Mouse (Mus musculus) skeletal muscle tissue, adult 2 months (tissue): ENCODE measurements around the gene Zbtb4.
A peak's percentile ranks its signal among the peaks of the same experiment; 100 is the strongest.

Source experiments
- DNase-seq: peaks from one replicate; pipeline ENCODE4 v3.0.0-alpha.2; 2012; ENCODE audit warnings: low read depth, low spot score

Zbtb4 gene

GRCm38 (mm10) chr11:69800392-69801197 lies 34.9 kb downstream of the Zbtb4 start:
- no peak for DNase-seq

- no peak for DNase-seq
These were observed 35.8 kb downstream of the Zbtb4 start, which contains the start of gene Fgf11 for GRCm38 (mm10) chr11:69801379-69801977. TSS of gene Fgf11 (minus strand) at chr11:69801857.

GRCm38 (mm10) chr11:69802648-69803105 lies 37.0 kb downstream of the Zbtb4 start:
- peak; percentile 53 for DNase-seq

- no peak for DNase-seq
These were observed 37.6 kb downstream of the Zbtb4 start for GRCm38 (mm10) chr11:69803328-69803727.

- peak; percentile 62 for DNase-seq
These were observed 38.3 kb downstream of the Zbtb4 start for GRCm38 (mm10) chr11:69803786-69804651.

- no peak for DNase-seq
These were observed 38.9 kb downstream of the Zbtb4 start for GRCm38 (mm10) chr11:69804652-69804940.

- DNase-seq: no peak
These were observed 39.5 kb downstream of the Zbtb4 start, which contains the start of gene Tmem102 for GRCm38 (mm10) chr11:69804972-69805909. TSS of gene Tmem102 (minus strand) at chr11:69805624.

GRCm38 (mm10) chr11:69806378-69806777 lies 40.7 kb downstream of the Zbtb4 start:
- DNase-seq: no peak

GRCm38 (mm10) chr11:69807641-69808040 lies 41.9 kb downstream of the Zbtb4 start:
- DNase-seq: no peak

GRCm38 (mm10) chr11:69810280-69810679 lies 44.6 kb downstream of the Zbtb4 start:
- DNase-seq: no peak

GRCm38 (mm10) chr11:69815155-69815554 lies 49.4 kb downstream of the Zbtb4 start, which contains the start of gene Gm39566:
TSS of gene Gm39566 (minus strand) at chr11:69815298.
- no peak for DNase-seq

GRCm38 (mm10) chr11:69816520-69816919 lies 50.8 kb downstream of the Zbtb4 start:
- no peak for DNase-seq

GRCm38 (mm10) chr11:69818365-69818764 lies 52.7 kb downstream of the Zbtb4 start, which contains the start of gene Spem2:
TSS of gene Spem2 (minus strand) at chr11:69818465.
- DNase-seq: no peak

- no peak for DNase-seq
These were observed 53.2 kb downstream of the Zbtb4 start for GRCm38 (mm10) chr11:69818871-69819270.

- no peak for DNase-seq
These were observed 56.4 kb downstream of the Zbtb4 start, which contains the start of gene Spem1 for GRCm38 (mm10) chr11:69822080-69822479. TSS of gene Spem1 (minus strand) at chr11:69822180.

GRCm38 (mm10) chr11:69823456-69823855 lies 57.7 kb downstream of the Zbtb4 start:
- DNase-seq: no peak

- no peak for DNase-seq
These were observed 63.1 kb downstream of the Zbtb4 start for GRCm38 (mm10) chr11:69828832-69829231.

GRCm38 (mm10) chr11:69833554-69833953 lies 67.8 kb downstream of the Zbtb4 start:
- no peak for DNase-seq
